Mouse (Mus musculus): ENCODE results near the gene Efcc1.
A peak's percentile ranks its signal among the peaks of the same experiment; 100 is the strongest.
"Not testable (repeated sequence)": the region's sequence is repeated elsewhere in the genome, so short reads cannot be mapped to it uniquely, and the experiment has no call there.

Efcc1 gene

DNA sequence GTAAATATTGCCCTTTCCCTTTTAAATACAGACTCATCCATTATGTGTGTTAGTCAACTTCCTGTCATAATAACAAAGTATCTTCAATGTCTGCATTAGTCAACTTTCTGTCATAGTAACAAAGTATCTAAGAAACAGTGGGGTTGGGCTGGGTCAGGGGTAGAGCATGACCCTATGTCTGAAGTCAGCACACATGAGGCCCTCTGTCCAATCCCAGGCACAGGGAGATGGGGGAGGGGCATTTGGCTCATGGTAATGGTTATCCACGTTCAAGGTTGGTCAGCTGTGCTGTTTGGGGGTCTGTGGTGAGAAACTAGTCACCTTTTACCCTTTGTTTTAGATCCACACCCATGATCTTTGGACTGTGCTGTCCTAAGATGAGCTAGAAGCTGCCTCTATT, 14.6 kb downstream of the Efcc1 start:
- no peak for DNase-seq

DNA sequence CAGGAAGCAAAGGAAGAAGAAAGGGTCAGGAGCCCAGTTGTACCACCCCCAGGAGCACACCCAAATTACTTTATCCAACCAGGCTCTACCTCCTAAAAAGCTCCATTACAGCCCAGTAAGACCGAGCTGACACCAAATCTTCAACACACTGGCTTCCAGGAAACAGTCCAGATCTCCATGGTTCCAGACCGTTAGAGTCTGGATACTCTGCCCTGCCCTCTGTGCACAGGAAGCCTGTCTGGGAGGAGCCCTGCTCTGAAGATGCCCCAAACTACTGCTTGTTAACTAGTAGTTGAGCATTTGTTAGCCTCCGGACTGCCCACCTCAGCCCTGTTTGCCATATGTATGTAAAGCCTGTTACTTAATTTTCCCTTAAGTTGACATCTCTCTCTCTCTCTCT, 15.4 kb downstream of the Efcc1 start:
- no peak for DNase-seq

DNA sequence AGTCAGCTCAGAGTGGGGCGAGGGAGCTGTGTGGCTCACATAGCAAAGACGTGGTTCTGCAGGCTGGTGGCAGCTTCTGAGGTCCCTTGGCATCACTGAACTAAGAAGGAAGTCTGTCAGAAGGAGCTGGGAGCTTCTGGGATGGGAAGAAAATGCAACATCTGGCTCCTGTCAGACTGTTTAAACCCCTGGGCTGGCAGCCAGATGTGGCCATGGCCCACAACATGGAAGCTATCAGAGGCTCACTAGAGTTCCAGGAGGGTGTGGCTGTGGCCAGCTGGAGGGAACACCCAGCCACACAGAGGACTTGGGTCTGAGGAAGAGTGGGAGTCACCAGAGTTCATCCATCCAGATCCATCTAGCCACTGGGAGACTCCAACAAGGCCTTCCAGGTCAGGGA, 16.2 kb downstream of the Efcc1 start:
- DNase-seq: no peak

DNA sequence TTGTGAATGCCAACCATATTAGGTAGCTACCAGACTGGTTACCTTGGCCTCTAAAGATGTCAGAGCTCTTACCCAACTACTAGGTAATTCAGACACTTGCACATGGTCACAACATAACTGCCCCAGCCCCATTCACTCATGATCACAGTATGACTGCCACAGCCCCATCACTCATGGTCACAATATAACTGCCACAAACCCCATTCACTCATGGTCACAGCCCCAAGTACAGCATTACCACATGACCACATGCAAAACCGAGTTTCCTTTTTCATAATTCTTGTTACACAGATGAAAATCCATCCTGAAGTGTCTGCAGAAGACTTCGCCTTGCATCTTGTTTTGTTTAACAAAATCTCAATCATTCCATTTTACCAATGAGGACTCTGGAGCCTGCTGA, 17.4 kb downstream of the Efcc1 start:
- no peak for DNase-seq

DNA sequence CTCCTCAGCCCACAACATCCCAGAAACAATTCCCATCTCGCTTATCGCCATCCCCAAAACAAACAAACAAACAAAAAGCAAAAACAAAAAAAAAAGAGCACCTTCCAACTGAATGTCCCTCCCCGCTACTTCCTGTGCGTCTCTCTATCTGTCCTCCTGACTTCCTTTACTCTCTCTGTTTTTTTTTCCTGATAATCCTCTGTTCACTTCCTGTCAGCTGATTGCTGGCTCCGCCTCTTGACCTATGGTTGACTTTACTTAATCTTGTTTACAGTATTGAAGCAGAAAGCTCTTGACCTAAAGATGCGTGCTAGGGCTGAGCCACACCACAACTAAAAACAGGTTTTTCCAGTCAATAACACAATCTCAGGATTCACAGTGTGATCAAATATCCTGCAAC, 17.9 kb downstream of the Efcc1 start:
- DNase-seq: no peak

DNA sequence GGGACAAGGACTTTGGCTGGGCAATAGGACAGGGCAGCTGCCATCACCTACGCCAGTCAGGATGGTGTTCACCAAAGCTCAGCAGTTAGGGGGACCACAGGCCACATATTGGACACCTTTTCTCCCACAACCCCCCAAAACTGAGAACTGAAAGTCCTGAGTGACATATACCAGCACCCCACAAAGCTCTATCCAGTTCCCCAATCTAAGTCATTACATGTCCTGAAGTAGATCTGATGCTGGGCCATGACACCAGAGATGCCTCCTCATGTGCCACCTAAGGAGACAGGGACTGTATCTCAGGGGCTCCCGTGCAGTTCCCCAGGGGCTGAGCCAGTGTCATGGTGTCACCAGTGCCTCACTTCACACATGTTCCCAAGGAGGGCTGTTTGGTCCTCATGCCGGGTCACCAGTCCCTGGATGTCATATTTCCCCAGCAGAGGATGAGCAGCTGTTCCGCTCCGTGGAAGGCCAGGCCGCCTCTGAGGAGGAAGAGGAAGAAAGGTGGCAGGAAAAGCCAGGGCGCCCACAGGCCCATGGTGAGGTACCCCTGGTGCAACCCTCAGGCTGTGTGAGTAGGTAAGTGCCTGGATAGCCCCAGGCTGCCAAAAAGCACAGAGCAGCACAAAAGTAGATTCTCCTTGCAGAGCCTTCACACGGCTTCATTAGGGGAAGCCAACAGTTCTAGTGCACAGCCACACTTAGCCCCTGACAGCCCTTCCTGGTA, 19.7 kb downstream of the Efcc1 start:
- no peak for DNase-seq

DNA sequence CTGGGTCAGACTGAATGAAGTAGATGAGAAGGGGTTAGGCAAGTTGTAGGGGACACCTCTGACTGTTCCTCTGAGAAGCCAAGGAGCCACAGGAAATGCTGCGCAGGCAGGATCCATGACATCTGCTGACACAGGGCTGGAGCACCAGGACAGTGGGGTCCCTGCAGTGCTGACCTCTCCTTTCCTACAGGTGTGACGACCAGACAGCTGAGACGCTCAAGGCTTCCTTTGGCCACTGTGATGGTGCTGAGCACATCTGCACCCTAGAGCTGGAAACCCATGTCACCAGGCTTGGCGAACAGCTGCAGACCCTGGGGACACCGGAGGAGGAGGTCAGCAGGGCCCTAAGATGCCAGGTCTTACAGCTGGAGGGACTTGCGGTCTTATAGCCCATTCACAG, 20.9 kb downstream of the Efcc1 start:
- no peak for DNase-seq

DNA sequence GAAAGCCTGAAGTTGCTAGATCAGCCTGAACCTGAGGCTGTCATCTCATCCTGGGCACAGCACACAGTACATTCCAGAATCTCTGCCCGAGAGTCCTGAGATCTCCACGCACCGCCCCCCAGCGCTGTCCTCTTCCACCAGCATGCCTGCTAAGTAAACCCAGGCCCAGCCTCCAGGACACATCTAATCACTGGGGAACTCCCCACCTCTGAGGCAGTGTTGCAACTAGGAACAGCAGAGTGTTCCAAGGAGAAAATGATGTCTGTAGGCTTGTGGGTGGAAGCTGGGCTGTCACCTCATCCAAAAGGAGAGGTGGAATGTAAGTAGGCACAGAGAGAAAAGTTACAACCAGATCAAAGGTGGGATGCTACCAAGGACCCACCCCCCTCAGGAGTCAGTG, 24.5 kb downstream of the Efcc1 start:
- DNase-seq: no peak

DNA sequence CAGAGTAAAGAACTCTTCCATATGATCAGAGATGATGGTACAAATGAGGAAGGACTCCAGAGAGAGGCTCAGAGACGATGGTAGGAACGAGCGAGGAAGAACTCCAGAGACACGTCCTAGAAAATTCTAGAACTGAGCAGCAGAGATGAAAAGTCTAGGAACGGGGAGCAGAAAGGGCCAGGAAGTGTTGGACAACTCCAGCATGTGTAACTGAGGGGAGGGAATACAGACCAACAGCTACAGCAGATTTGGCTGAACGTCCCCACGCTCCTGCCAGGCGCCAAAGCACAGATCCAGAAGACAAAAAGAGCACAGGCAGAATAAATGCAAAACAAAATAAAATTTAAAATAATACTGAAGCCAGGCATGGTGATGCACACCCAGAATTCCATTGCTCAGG, 26.2 kb downstream of the Efcc1 start:
- DNase-seq: no peak

DNA sequence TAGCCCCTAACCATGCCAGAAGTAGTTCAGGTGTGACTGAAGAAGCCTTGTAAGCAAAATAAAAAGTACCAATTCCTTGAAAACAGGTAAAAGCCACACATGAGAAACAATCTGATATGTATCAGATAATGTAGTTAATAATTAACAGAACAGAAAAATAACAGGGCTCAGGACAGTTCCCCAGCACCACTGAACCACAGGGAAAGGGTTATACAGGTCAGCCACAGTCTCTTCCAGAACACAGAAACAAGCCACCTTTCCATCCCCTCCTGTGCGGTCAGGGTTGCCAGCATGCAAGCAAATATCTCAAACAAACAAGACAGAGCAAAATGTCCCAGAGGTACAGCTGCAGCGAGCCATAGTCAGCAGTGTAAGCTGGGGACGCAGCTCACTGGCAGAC, 28.7 kb downstream of the Efcc1 start:
- no peak for DNase-seq

DNA sequence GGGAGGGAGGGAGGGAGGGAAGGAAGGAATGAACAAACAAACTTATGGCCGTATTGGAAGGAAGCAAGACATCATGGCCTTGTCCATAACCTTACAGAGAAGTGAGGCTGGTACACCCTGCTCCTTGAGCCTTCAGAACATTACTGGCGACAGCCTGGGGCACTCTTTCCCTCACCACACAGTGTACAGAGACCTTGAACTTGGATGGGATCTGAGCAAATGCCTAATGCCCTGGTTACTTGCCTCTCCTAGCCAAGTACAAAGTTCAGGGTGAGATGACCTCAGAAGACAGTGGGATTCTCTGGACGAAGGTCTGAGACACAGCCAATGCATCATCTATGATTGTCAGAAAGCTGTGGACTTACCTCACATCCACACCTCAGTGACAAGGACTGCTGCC, 29.2 kb downstream of the Efcc1 start:
- no peak for DNase-seq

DNA sequence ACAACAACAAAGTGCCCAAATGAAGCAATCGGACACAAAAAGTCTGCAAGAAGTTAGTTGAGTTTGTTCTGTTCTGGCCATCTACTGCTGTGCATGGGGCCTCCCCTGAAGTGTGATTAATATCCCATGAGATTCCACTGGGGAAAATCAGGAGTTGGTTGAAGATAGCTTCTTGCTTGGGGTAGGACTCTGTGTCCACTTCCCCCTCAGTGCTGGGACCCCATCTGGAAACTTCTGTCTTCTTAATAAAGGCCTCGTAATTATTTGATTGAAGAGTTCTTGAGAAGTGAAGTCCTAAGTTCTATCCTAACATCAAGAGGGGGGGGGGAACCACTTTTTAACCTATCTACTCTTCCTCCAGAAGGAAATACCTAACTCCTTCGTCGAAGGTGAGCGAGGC, 31.5 kb downstream of the Efcc1 start:
- DNase-seq: no peak

DNA sequence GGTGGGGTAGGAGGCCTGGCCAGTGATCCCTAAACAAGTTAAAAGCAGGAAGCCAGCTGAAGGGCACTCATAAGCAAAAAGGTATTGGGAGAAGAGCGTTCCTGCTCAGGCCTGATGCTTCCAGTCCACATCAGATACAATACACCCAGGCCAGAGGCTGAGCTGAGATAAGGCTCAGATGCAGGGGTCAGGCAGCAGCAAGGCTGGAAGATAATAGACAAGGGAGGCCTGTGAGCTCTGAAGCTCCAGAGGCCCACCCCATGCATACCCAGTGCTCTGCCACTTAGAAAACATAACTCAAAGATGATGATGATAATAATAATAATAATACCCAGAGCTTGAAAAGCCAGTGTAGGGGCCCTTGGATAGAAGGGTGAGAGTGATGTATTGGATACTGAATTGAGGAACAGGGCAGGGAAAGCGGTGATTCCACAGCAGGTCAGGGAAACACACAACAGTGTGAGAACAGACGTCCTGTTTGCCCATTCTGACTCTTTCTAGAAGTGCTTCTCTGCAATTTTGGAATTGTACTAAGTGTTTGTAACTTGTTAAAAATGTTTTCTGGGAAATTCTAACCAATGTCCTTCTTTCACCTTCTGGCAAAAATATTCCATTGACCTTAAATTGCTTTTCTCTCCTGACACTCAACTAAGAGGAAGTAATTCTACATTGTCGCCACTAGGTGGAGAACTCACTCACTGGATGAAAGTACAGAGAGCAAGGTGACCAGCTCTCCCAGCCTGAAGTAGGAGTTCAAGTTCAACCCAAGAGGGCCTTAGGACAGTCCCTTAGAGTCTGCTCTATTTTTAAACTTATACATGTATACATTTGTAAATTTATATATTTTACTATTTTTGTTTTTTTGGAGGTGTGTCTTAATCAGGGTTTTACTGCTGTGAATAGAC, 33.0 kb downstream of the Efcc1 start:
- peak; percentile 69 for DNase-seq

DNA sequence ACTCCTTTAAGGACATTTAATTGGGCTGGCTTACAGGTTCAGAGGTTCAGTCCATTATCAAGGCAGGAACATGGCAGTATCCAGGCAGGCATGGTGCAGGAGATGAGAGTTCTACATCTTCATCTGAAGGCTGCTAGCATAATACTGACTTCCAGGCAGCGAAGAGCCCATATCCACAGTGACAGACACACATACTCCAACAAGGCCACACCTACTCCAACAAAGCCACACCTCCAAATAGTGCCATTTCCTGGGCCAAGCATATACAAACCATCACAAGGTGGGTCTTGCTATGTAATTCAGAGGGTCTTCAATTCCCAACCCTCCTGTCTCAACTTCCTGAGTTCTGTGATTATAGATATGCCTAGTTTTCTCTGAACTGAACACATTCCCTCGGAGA, 33.6 kb downstream of the Efcc1 start:
- not testable (repeated sequence) for DNase-seq

DNA sequence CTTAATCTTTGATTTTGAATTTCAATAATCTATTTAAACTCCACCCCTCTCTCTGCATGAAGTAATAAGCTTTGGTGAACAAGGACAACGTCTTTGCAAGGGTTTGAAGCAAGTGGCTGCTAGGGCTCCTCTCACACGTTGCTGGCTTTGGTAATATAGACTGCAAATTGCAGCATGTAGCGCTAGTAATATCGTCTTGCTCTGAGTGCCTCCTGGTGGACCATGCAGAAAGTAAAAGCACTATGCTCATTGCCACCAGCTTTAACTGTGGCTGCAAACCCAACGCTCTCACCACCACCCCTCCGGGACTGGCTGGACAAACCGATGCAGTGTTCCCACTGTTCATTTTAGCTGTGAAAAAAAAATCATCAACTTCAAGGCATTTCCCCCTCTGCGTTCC, 40.0 kb downstream of the Efcc1 start:
- no peak for DNase-seq

DNA sequence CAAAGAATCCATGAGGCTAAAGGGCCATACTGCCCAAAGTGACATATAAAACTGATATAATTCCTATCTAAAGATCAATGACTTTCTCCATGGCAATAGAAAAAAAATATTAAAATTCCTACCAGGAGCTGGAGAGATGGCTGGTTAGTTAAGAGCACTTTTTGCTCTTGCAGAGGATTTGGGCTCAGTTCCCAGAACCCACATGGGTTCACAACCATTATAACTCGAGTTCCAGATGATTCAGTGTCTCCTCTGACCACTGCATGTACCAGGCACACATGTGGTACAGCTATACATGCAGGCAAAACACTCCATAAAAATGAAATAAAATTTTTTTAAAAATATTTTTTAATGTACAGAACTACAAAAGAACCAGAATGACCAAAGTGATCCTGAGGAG, 43.8 kb downstream of the Efcc1 start:
- no peak for DNase-seq

DNA sequence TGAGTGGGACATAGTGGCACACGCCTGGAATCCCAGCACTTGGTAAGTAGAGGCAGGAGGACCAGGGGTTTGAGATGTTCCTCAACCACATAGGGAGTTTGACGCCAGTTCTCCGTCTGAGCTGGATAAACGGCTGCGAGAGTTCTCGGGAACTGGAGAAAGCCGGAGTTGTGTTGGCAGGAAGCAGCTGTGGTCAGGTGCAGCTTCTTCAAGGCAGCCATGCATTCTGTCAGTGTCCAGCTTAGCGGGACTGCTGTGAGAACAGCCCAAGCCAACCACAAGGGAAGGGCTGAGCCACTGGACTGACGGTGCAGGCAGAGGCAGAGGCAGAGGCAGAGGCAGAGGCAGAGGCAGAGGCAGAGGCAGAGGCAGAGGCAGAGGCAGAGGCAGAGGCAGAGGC, 44.2 kb downstream of the Efcc1 start:
- no peak for DNase-seq

DNA sequence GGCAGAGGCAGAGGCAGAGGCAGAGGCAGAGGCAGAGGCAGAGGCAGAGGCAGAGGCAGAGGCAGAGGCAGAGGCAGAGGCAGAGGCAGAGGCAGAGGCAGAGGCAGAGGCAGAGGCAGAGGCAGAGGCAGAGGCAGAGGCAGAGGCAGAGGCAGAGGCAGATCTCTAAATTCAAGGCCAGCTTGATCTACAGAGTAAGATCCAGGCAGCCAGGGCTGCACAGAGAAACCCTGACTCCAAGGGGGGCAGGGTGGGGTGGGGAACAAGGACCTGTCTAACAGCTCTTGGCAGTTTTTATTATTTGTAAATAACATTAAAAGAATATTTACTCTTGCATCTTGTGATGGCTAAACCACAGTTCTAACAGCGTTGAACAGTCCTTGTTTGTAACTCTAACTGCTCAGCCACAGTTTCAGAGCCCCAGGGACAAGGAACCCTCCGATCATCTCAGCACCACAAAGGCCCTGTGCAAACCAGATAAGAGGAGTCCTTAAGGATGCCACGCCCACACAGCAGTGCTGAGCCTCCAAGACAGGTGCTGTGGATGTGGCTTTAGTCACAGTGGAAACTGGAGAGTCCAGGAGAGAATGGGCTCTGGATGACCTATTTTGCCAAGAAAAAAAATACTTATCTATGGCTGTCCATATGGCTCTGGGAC, 45.0 kb downstream of the Efcc1 start:
- no peak for DNase-seq

DNA sequence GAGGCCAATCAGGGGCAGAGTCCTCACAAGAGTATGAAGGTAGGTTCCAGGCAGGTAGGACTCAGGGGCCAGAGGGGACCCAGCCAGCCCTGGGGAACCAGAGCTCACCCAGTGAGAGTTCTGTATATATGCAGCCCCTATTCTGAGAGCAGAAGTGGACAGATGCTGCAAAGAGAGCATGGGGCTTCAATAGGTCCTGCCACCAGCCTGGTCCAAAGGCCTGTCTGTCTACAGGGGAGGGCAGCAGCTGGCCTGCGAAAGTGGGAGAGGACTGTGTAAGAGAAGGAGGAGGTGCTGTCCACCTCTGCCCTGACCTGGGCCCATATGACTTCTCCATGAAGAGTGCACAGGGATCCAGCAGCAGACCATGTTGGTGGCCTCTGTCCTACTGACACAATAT, 46.0 kb downstream of the Efcc1 start:
- DNase-seq: no peak

DNA sequence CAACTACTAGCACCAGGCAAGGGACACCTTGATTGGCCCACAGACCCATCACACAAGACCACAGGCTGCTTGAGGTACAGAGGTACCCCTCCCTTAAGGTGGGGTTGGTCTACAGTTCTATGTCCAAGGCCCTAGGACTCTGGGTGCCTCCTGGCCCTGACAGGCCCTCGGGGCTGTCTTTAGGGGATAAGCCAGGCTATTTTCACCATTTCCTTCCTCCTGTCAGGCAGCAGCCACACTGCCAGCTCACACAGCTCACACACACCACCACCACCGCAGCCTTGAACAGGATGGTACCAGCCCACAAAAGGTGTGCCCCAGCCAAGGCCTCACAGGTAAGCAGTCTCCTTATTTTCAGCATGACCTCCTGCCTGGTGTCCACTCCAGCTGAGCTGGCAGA, 47.2 kb downstream of the Efcc1 start, which contains the start of gene Gp9:
Gene Gp9 (plus strand): TSS at position 231 of the 400 bp plus-strand sequence.
- no peak for DNase-seq

DNA sequence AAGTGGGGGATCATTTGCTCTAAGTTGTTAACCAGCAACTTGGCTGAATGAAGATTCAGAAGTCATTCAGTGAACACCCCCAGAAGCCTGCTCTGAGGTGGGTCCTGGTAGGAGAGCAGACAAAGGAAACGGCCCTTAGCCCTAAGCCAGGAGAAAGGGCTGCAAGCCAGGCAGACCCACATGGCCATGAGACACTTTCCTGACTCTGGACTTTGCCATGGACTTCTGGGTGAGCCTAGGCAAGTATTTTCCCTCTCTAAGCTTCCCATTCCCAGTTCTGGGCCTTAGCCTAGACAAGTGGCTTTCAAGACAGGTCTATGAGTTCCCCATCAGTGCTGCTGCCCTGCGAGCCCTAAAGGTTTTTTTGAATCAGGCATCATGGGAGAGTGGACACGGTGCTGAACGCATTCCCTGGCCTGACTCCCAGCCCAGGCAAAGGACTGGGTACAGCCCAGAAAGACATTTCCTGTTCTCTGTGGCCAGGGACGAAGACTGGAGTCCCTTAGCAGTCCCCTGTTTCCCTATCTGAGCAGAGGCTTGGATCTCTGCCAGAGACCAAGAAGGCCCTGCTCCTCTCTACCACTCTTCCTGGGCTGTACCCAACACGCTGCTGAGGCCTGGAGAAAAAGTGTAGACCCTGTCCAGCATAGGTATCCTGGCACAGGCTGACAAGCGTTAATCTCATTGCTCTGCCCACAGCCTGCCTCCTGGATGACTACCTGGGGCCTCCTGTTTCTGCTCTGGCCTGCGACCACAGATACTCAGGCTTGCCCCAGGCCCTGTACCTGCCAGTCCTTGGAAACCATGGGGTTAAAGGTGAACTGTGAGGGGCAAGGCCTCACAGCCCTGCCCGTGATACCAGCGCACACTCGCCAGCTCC, 47.9 kb downstream of the Efcc1 start:
- DNase-seq: no peak

All from cerebellum, adult 9-10 months (tissue).